Mouse (Mus musculus) spleen, embryonic (tissue): Measurements from ENCODE around the gene Tmem191c.

Source experiments
- CTCF ChIA-PET: fragments of 350-600 bp; sonication (Branson Sonifier 250); formaldehyde crosslinking; loops from one replicate; lab custom pipeline; 2022; lab: Charles Lee

Tmem191c gene

DNA sequence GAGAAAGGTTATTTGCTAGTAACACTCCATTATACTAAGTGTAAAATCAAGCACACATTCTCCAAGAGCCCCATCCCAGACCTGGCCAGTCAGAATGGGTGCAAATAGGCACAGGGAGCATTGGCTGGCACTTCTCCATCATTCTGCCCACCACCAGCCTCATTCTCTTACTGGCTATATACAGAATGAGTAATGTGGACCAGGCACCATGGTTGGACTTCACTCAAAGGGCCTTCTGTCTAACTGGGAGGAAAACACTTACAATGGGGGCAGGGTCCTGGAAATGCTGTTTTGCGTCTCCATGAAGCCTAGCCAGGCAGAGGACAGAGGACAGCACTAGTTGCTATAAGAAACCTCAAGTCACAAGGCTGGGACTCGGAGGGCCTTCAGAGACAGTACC lies 50.2 kb downstream of the Tmem191c start:
- CTCF ChIA-PET: no interaction called here

DNA sequence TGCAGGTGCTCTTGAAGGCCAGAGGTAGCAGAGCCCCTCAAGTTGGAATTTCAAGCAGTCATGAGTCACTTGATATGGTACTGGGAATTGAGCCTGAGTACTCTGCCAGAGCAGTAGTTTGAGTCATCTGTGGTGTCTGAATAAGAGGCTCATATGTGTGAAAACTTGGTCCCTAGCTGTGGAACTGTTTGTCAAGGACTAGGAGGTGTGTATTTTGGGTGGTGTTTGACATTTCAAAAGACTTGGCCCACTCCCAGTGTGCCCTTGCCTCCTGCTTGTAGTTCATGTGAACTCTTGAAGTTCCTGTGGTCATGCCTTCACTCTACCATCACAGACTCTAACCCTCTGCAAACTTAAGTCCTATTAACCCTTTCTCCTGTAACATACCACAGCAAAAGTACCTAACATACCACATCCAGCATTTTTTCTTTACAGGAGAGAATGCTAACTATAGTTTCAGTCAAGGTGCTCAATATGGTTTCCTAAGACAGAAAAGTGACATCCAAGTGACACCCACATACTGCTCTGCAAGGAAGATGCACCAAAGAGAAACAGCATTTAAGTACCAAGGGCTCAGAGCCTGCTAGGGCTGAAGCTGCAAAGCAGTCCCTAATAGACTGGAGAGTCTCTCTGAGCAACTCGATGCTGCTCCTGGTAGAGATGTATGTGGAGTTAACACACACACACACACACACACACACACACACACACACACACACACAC lies 54.1 kb downstream of the Tmem191c start:
- CTCF ChIA-PET: no interaction called here

DNA sequence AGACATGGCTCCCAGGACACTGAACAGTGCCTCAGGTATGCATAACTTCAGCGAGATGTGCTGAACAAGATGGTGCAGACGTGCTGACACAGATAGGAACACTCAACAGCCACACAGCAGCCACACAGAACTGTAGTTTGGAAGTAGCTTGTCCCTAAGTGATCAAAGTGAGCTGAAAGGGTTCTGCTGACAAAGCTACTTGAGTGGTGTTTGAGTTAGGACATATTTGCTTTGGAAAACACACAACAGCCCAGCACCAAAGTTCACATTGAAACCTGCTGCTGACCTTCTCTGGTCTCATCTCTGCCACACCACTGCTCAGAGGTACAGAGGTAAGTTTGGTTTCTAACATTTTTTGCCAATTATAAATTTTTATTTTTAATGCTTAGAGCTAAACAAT lies 55.2 kb downstream of the Tmem191c start, which contains the start of gene Serpind1:
TSS of gene Serpind1 (plus strand) at position 256 of the 400 bp plus-strand sequence.
- CTCF ChIA-PET: interaction anchor here (0.6 kb wide), 1 partner anchor 24 kb away, joined by 6 read pairs; no protein-coding TSS in a partner anchor

DNA sequence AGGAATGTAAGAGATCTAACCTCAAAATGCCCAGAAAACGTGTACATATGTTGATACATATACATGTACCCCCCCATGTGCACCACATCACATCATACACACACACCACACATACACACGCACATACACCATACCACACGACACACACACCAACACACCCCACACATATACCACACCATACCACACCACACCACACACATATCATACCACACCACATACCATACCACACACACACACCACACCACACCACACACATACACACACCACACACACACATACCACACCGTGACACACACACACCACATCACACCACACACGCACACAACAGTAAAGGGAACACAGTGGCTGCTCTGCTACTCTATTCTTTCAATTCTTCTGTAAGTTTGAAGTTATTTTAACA lies 56.0 kb downstream of the Tmem191c start:
- CTCF ChIA-PET: no interaction called here
